Mouse (Mus musculus): Measurements from ENCODE around the gene B830017H08Rik. TPM values are rescaled to one million over a fixed set of nuclear protein-coding genes. Genes with fewer than 3 reads are reported as not detected.

The B830017H08Rik gene
- polyA plus RNA-seq, 1 experiment from 2014 or later, result 4.9 TPM

DNA sequence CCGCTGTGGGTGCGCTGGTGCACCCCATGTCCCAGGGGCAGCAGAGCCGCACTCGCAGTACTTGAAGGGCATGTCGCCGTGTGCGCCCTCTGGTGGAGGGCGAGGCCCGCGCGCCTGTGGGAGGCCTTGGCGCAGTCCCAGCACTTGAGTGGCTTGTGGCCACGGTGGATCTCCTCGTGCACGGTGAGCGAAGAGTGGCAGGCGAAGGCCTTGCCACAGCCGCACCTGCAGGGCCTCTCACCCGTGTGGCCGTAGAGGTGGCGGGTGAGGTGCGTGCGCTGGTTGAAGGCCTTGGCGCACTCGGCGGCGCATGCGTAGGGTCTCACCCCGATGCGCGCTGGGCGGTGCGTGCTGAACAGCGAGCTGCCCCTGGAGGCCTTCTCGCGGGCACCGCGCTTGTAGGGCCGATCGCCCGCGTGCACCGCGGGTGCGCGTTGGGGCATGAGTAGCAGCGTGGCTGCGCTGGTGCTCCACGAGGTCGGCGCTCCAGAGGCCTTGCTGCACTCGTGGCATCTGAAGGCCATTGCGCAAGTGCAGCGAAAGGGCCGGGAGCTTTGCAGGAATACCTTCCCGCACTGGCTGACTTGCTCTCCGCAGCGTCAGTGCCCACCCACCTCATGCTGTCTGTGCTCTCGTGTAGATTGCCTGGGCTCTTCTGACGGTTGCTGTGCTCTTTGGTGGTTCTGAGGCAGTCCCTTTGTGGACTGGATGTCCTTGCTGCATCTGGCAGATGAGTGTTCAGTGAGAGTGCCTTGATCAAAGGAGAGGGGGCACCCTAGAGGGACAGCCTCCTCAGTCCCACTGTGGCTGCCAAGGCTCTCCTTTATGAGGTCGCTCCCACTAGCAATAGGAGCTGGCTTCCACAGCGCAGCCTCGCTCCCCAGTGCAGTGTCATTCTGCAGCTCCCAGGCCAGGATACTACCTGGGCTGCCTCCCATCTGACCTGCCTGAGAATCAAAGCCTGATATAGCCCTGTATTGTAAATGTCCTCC is 17.2 kb upstream of the B830017H08Rik start:
- H3K9me3 ChIP-seq, result no peaks in the 10 kb centered on the region
- peak overlapping the region; percentile 88 for H3K4me2 ChIP-seq
- H3K36me3 ChIP-seq (replicated peaks), result no peaks in the 10 kb centered on the region
- peak overlapping the region; percentile 51 for H3K4me3 ChIP-seq
- peak; percentile 90 for ATAC-seq (replicated peaks)
- H3K27me3 ChIP-seq (replicated peaks), result peaks cover 21% of the 10 kb centered on the region
- H3K4me1 ChIP-seq, result peaks cover 13% of the 10 kb centered on the region
- whole genome bisulfite sequencing, result 1% methylated on average over 63 of the region's 63 CpGs
- H3K27ac ChIP-seq, result peak overlapping the region; percentile 72
- peak overlapping the region; percentile 69 for H3K9ac ChIP-seq

DNA sequence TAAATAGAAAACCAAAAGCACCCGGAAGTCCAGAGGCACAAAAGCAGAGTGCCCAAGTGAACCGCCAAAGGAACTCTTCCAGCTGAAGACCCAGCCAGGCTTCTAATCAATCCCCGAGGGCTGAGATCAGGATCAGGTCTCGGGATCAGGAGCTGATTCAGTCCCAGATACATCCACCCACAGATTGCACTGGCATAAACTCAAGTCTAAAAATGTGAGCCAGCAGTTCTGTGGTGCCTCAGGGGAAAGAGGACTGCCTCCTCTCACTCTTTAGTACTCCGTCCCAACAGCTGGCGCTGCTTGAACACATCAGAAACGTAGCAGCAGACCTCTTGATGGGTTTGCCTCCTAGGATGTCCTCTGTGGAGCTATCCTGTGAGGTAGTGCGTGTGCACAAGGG is 16.4 kb upstream of the B830017H08Rik start:
- no peak for ATAC-seq (replicated peaks)
- no peak overlapping the region for H3K27ac ChIP-seq
- 77% methylated on average over 8 of the region's 8 CpGs for WGBS

DNA sequence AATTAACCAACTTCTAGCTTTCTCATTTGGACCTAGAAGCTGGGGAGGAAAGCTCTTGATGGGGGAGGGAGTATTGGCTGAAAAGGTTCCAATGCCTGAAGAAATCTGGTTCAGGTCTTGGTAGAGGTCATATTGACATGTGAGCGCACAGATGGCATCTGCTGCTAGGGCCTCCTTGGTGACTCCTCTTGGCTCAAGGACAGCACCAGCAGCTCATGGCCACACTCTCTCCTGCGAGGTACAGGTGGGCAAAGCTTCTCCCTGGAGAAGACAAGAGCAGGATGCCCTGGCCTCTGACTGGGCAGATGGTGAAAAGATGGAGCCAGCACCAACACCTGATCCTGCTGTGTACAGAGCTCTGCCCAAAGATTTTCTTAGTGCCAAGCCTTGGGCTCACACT is 6.4 kb upstream of the B830017H08Rik start:
- H3K4me3 ChIP-seq, result no peak overlapping the region
- WGBS, result 88% methylated on average over 2 of the region's 2 CpGs
- H3K36me3 ChIP-seq (replicated peaks), result no peaks in the 10 kb centered on the region
- H3K4me1 ChIP-seq, result no peaks in the 10 kb centered on the region
- ATAC-seq (replicated peaks), result no peak
- H3K27ac ChIP-seq, result no peak overlapping the region
- no peak overlapping the region for H3K4me2 ChIP-seq
- H3K9ac ChIP-seq, result no peak overlapping the region
- H3K27me3 ChIP-seq (replicated peaks), result peaks cover 11% of the 10 kb centered on the region
- no peaks in the 10 kb centered on the region for H3K9me3 ChIP-seq

More for the DNA sequence above, 16.4 kb upstream of the B830017H08Rik start:
- peaks cover 13% of the 10 kb centered on the region for H3K4me1 ChIP-seq
- H3K9ac ChIP-seq, result no peak overlapping the region
- H3K36me3 ChIP-seq (replicated peaks), result no peaks in the 10 kb centered on the region
- H3K9me3 ChIP-seq, result no peaks in the 10 kb centered on the region
- peaks cover 21% of the 10 kb centered on the region for H3K27me3 ChIP-seq (replicated peaks)
- H3K4me2 ChIP-seq, result peak overlapping the region; percentile 88
- no peak overlapping the region for H3K4me3 ChIP-seq

DNA sequence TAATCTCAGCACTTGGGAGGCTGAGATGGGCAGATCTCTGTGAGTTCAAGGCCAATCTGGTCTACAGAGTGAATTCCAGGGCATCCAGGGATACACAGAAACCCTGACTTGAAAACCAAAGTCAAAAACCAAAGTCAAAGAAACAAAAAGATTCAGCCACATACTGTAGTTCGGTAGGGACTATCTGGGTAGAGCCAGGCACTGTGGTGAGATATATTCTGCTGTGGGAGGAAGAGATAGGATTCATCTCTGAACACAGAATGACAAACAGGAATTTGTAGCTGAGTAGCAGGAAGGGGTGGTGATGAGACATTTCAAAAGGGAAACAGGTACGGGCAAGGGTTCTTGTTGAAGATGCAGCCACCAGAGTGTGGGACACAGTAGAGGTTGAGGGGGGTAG is 4.7 kb upstream of the B830017H08Rik start:
- peaks cover 26% of the 10 kb centered on the region for H3K27me3 ChIP-seq (replicated peaks)
- no peak overlapping the region for H3K4me3 ChIP-seq
- peaks cover 10% of the 10 kb centered on the region for H3K4me1 ChIP-seq
- H3K4me2 ChIP-seq, result no peak overlapping the region
- H3K27ac ChIP-seq, result no peak overlapping the region
- WGBS, result 88% methylated on average over 2 of the region's 2 CpGs
- H3K9me3 ChIP-seq, result no peaks in the 10 kb centered on the region
- H3K9ac ChIP-seq, result no peak overlapping the region
- no peaks in the 10 kb centered on the region for H3K36me3 ChIP-seq (replicated peaks)
- no peak for ATAC-seq (replicated peaks)

DNA sequence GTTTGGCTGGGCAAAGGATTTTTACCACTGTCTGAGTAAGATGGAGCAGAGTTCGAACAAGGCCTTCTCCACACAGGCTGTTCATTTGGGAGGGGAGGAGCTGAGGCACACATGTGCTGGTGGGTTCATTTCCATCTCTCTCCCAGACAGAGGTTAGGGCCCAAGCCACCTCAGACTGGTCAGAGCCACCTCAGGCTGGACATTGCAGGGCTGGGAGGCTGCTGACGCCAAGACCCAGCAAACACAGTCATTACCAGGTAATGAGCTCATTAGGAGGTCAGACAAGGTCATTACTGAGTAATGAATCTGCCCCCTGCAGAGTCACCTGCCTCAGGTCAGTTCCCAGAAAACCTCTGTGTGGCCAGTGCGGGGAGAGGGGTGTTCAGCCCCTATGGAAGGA is 4.1 kb upstream of the B830017H08Rik start:
- H3K4me2 ChIP-seq, result no peak overlapping the region
- no peak for ATAC-seq (replicated peaks)
- H3K9ac ChIP-seq, result no peak overlapping the region

DNA sequence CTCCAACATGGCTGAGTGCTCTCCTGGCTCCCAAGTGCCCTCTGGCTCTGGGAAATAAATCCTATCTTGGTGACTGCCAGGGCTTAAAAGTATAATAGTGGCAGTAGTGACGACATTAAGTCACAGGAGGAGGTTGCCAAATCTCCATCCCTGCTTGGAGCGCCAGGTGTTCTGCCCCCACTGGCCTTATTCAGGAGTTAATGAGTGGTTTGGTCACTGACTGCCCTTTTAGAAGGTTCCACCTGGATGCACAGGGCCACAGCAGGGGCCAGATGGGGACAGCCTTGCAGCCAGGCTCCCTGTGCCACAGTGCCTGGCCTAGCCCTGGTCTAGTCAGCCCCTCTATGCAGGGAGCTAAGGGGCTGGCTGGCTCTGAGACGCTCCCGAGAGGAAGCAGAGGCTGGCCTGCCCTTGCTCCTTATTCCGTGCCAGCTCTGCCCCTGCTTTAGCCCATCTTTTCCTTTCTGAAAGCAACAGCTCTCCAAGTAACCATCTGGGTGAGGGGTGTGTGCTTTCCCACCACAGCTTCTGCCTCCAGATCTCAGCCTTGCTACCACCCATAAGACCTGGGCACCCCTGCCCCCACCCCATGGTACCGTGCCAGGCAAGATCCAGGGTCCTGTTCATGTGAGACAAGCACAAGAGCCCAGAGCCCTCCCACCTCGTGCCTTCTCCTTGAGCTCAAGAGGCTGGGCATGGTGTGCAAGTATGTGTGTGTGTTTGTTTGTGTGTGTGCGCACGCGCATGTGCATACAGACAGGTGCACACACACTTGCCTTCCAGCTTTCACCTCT is 2.3 kb upstream of the B830017H08Rik start:
- no peak overlapping the region for H3K4me3 ChIP-seq
- WGBS, result 57% methylated on average over 10 of the region's 10 CpGs
- H3K27ac ChIP-seq, result no peak overlapping the region
- H3K4me2 ChIP-seq, result no peak overlapping the region
- H3K36me3 ChIP-seq (replicated peaks), result no peaks in the 10 kb centered on the region
- no peak for ATAC-seq (replicated peaks)
- H3K9ac ChIP-seq, result no peak overlapping the region
- H3K27me3 ChIP-seq (replicated peaks), result peaks cover 30% of the 10 kb centered on the region
- H3K9me3 ChIP-seq, result no peaks in the 10 kb centered on the region
- peaks cover 27% of the 10 kb centered on the region for H3K4me1 ChIP-seq

More for the DNA sequence above, 4.1 kb upstream of the B830017H08Rik start:
- no peaks in the 10 kb centered on the region for H3K36me3 ChIP-seq (replicated peaks)
- no peak overlapping the region for H3K4me3 ChIP-seq
- H3K27me3 ChIP-seq (replicated peaks), result peaks cover 26% of the 10 kb centered on the region
- no peak overlapping the region for H3K27ac ChIP-seq
- peaks cover 11% of the 10 kb centered on the region for H3K4me1 ChIP-seq
- WGBS, result 80% methylated on average over 3 of the region's 3 CpGs
- H3K9me3 ChIP-seq, result no peaks in the 10 kb centered on the region

DNA sequence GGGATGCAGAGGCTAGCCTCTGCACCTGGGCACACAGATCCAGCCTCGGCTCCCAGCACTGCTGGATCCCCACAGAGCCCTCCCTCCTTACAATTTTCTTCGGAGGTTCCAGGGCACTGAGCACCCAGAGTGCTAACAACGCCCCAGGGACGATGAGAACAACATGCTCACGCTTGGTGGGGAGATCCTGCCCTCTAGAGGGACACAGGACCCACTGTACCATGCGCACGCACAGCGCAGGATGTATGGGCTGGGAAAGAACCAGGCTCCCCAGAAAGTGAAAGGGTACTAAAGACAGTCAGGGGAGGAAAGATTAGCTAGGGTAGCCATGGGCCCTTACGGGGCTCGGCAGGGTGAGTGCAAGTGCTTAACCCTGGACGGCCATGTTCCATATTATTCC is 1.1 kb upstream of the B830017H08Rik start:
- no peak for ATAC-seq (replicated peaks)
- 9% methylated on average over 11 of the region's 11 CpGs for WGBS

DNA sequence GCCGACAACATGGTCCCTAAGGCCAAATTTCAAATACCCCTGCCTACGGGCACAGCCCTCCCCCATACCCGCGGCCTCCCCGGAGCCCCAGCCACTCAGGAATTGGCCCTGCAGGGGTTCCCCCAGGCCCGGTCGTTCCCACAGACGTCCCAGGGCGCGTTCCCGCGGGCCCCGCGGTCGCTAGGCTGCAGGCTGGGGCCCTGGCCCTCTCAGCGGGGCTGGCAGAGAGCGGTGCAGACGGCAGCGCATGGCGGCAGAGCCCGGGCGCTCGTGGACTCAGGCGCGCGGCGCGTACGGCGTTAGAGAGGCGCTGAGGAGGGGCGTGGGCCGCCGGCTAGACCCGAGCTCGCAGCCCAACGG is 380 bp downstream of the B830017H08Rik start:
- peaks cover 41% of the 10 kb centered on the region for H3K27me3 ChIP-seq (replicated peaks)
- H3K36me3 ChIP-seq (replicated peaks), result no peaks in the 10 kb centered on the region
- peak overlapping the region; percentile 81 for H3K9ac ChIP-seq
- under 1% methylated on average over 37 of the region's 37 CpGs for WGBS
- peaks cover 29% of the 10 kb centered on the region for H3K4me1 ChIP-seq
- H3K27ac ChIP-seq, result peak overlapping the region; percentile 91
- peak overlapping the region; percentile 72 for H3K4me3 ChIP-seq
- peak; percentile 80 for ATAC-seq (replicated peaks)
- peak overlapping the region; percentile 92 for H3K4me2 ChIP-seq
- no peaks in the 10 kb centered on the region for H3K9me3 ChIP-seq

More for the DNA sequence above, 1.1 kb upstream of the B830017H08Rik start:
- H3K27ac ChIP-seq, result no peak overlapping the region
- no peak overlapping the region for H3K4me2 ChIP-seq
- peaks cover 38% of the 10 kb centered on the region for H3K27me3 ChIP-seq (replicated peaks)
- no peak overlapping the region for H3K9ac ChIP-seq
- no peaks in the 10 kb centered on the region for H3K9me3 ChIP-seq
- no peak overlapping the region for H3K4me3 ChIP-seq
- H3K36me3 ChIP-seq (replicated peaks), result no peaks in the 10 kb centered on the region
- H3K4me1 ChIP-seq, result peaks cover 29% of the 10 kb centered on the region

DNA sequence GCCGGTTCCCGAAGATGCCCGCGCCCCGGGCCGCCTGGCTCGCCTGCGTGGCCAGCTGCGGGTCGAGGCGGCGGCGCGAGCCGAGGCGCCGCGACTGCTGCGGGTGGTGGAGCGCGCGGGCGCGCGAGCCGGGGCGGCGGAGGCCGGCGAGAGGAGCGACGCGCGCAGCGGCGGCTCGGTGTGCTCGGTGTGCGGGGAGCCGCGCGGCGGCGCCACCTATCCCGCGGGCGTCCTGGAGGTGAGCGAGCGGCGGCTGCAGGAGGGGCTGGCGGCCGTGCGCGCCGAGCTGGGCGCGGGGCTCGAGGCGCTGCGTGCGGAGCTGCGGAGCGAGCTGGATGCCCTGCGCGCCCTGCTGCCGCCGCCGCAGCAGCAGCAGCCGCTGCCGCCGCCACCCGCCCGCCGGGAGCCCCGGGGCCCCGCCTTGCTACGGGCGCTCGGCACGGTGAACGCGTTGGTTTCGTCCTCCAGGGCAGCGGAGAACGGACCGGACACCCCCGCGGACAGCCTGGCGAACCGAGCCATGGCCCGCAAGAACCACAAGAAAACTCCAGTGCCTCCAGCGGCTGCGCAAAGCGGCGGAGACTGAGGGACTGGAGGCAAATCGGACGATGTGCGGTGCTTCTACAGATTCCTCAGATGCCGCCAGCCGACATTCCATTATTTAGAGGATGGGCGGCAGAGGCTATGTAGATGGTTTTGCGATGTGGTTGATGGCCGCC is 919 bp downstream of the B830017H08Rik start:
- peak overlapping the region; percentile 91 for H3K27ac ChIP-seq
- H3K4me3 ChIP-seq, result peak overlapping the region; percentile 72
- no peaks in the 10 kb centered on the region for H3K9me3 ChIP-seq
- H3K36me3 ChIP-seq (replicated peaks), result no peaks in the 10 kb centered on the region
- H3K9ac ChIP-seq, result peak overlapping the region; percentile 81
- peaks cover 41% of the 10 kb centered on the region for H3K27me3 ChIP-seq (replicated peaks)
- ATAC-seq (replicated peaks), result peak; percentile 82
- peak overlapping the region; percentile 92 for H3K4me2 ChIP-seq
- WGBS, result under 1% methylated on average over 70 of the region's 103 CpGs
- H3K4me1 ChIP-seq, result peaks cover 29% of the 10 kb centered on the region

DNA sequence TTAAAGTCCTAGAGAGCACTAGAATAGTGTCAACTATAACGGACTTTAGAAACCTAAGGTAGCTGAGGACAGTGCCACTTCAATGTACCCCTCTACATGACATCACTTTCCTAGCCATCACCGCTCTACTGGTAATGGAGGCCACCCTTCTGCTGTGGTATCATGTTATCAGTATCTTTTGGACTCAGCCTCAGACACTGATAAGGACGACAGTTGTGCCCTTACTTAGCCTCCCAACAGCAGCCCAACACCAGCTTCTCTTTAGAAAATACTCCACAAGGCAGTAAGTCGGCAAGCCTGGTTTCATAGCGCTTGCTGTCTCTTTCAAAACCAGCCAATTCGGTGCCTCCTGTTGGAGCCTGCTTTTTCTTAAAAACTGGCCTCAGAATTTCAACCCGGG is 1.6 kb downstream of the B830017H08Rik start:
- Histone ChIP-seq H3K4me3 (peak overlapping the region; percentile 72), H3K9me3 (no peaks in the 10 kb centered on the region), H3K36me3 (replicated peaks) (no peaks in the 10 kb centered on the region), H3K9ac (peak overlapping the region; percentile 81; the same call in 1 of the 2 replicates), H3K4me2 (peak overlapping the region; percentile 92), H3K4me1 (peaks cover 29% of the 10 kb centered on the region), H3K27ac (peak overlapping the region; percentile 91), H3K27me3 (replicated peaks) (peaks cover 41% of the 10 kb centered on the region)
- 42% methylated on average over 7 of the region's 7 CpGs for WGBS
- peak; percentile 13 for ATAC-seq (replicated peaks)

DNA sequence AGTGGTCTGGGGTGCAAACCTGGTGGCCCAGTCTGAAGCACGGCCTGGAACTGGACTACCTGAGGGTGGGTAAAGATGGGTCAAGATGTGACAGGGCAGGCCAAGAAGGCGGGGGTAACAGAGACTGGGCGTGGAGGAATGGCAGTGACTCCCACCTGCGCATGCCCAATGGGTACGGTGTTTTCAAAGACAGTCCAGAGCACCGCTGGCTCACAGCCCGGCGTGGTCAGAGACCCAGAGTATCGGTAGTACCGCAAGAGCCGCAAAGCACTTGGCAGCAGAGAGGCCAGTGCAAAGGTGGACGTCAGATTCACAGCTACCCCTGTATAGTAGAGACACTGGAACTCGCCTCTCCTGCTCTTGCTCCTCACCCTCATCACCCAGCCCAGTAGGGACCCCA is 2.6 kb downstream of the B830017H08Rik start:
- Histone ChIP-seq H3K9ac (no peak overlapping the region), H3K27ac (no peak overlapping the region), H3K4me1 (peaks cover 29% of the 10 kb centered on the region), H3K27me3 (replicated peaks) (peaks cover 40% of the 10 kb centered on the region), H3K9me3 (no peaks in the 10 kb centered on the region), H3K36me3 (replicated peaks) (no peaks in the 10 kb centered on the region), H3K4me2 (0 out of 2 replicates have a peak overlapping the region, but pooled peaks have one; percentile 8), H3K4me3 (no peak overlapping the region)
- ATAC-seq (replicated peaks), result no peak
- 66% methylated on average over 13 of the region's 13 CpGs for WGBS

DNA sequence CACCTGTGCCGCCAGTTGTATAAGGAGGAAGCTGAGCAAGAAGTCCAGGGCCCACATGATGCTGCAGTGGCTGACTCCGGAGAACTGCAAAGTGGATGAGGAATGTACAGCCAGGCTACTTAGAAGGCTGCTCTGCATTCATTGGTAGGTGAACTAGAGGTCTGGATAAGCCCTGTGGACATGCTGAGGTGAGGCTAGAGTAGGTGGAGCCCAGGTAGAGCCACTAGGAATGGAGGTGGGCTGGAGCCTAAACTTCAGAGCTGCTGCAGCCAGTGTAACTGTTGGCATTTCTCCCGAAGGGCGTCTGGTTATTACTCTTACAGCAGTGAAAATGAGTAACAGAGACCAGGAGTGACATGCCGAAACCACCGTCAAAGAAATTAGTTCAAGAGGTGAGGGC is 5.1 kb downstream of the B830017H08Rik start, which contains the start of gene Car15:
Car15 (minus strand) TSS at position 314 of the 400 bp plus-strand sequence.
- H3K9me3 ChIP-seq, result no peaks in the 10 kb centered on the region
- H3K36me3 ChIP-seq (replicated peaks), result peaks cover 14% of the 10 kb centered on the region
- no peak within 1 kb of the TSS for H3K4me3 ChIP-seq
- no peak within 1 kb of the TSS for H3K27ac ChIP-seq
- 82% methylated on average over 6 of the region's 6 CpGs for WGBS
- ATAC-seq (replicated peaks), result no peak
- H3K4me2 ChIP-seq, result no peak within 1 kb of the TSS
- no peak within 1 kb of the TSS for H3K9ac ChIP-seq
- H3K4me1 ChIP-seq, result peaks cover 21% of the 10 kb centered on the region
- H3K27me3 ChIP-seq (replicated peaks), result peaks cover 15% of the 10 kb centered on the region; the same call in 1 of the 2 replicates
